Mouse (Mus musculus) layer of hippocampus, adult 9-10 months (tissue): ENCODE results near the gene Gm13124.
"Not testable (repeated sequence)": the region's sequence is repeated elsewhere in the genome, so short reads cannot be mapped to it uniquely, and the experiment has no call there.

Source experiments
- DNase-seq: peaks from one replicate; pipeline ENCODE4 v3.0.0; 2022; ENCODE audit warnings: low spot score

Gm13124 gene

DNA sequence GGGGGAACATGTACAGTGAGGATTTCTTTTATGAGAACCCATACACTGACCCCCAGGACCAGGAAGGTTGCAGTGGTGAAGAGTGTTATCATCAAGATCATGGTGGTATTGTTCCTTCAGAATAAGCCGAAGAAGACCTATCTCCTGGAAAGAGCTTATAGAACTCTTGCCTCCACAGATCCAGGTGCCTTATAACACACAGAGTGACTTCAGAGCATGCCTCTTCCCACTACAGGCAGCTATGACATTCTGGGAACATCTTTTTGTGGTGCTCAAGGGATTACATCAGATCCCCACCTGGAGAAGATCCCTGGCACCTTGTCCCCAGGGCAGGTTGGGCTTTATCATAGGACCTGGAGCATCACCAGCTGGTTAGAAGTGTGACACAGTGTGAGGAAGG is at the start of gene Gm13124:
Gene Gm13124, minus strand, starts transcription at position 101 of the 400 bp plus-strand sequence.
- DNase-seq: no peak

DNA sequence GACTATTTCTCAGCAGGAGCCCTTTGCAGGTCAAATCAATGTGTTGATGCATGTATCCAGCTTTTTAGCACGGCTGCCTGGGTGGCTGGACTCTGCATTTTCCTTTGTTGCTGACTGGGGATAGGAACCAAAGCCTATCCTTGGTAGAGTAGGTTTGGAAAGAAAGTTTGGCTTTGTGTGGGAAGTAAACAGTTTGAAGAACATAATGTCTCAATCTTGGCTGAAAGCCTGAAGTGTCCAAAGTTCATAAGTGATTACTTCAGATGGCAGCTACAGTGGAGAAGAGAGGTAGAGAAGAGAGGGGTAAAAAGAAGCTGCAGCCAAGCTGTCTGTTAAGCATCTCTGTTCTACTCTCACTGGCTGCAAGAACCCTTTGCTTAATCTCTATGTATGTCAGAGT is 49.7 kb upstream of the Gm13124 start:
- DNase-seq: no peak

DNA sequence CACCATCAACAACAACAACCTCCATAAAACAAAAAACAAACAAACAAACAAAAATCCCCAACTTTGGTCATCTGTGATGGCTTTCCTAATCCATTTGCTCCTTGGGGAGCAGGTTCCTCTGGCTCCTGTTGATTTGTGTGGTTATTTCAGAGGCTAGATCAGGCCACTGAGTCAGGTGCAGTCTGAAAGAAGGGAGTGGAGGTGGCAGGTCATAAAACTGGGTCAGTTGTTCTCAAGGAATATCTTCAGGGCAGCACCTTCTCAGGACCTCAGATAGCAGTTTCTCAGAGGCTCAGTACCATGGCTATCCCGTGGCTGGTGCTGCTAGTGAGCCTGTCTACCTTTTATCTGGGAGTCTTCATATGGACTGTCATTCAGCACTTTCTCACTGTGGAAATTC is 48.5 kb upstream of the Gm13124 start, which contains the start of gene Aadacl4:
Gene Aadacl4, plus strand, starts transcription at position 301 of the 400 bp plus-strand sequence.
- DNase-seq: no peak

DNA sequence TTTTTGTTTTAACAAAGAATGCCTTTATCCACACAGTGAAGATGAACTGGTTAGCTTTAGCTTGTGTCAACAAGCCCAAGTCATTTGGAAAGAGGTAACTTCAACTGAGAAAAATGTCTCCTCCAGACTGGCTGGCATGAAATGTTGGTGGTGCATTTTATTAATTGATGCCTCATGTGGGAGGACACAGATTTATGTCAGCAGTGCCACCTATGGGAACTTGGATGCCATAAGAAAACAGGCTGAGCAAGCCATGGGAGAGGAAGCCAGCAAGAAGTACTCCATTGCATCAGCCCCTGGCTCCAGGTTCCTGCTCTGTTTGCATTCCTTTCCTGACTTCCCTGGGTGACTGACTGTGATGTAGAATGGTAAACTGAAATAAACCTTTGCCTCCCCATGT is 27.9 kb upstream of the Gm13124 start:
- no peak for DNase-seq

DNA sequence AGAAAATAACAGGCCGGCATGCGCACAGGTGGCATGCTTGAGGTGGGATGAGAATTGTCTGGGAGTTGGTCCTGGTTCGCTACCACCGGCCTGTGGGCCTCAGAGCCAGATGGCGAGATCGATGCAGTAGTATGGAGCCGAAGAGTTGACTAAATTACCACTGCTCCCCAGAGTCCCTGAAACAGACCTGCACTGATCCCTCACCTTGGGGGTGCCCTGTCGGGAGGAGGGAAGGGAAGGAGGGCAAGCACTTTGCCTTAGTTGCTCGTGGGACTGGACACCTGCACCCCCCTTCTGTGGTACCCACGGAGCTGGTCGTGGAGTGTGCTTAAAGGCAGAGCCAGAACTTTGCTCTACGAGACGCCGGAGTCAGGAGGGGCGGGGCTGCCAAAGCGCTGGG is 21.3 kb upstream of the Gm13124 start:
- DNase-seq: not testable (repeated sequence)

DNA sequence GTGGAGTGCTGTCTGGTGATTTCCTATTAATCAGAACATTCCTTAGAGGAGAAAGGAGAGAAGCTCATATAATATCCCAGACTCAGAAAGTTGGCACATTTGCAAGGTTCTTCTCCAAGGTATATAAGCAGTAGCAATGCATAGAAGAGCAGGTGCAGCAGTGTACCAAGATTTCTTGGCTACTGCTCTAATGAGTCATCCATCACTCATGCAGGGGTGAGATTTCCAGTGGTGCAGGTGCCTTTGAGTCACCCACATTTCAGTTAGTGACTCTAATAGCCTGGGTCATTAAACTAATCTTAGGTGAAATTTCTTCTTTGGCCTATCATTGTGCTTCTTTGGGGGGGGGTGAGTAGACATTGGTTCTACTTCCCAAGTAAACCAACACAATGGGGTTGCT is 2.8 kb upstream of the Gm13124 start:
- DNase-seq: no peak

DNA sequence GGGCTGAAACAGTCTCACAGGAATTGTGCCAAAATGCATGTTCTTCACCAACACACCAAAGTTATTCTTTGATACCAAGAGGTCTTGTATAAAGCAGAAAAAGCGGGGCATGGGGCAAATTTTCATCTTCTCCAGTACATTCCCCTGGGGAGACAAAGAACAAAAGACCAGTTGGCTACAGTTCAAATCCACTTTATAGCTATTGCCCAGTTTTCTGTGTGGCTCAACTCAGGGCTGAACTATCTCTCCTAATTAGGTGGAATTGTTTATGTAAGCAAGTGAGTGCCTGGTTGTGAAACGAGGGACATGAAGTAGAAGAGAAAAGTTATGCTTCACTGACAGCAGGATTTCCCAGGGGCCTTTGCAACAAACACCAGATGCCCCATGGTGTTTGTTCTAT is 3.7 kb downstream of the Gm13124 start:
- DNase-seq: no peak

DNA sequence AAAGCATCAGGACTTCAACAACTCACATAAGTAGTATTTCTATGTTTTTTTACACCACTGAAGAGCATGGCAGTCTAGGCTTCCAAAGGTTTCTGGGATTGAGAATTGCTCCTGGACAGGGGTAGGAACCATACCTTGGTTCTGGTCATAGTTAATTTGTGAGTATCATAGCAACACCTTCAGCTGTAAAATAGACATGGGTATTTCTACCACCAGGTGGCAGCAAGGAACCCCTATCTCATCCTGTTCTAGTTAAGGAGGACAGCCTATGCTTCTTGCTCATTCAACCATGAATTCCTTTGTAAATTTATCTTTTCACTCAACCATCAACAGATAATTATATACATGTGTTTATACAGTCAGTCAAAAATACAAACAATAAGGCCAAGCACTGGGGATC is 5.1 kb downstream of the Gm13124 start:
- DNase-seq: no peak

DNA sequence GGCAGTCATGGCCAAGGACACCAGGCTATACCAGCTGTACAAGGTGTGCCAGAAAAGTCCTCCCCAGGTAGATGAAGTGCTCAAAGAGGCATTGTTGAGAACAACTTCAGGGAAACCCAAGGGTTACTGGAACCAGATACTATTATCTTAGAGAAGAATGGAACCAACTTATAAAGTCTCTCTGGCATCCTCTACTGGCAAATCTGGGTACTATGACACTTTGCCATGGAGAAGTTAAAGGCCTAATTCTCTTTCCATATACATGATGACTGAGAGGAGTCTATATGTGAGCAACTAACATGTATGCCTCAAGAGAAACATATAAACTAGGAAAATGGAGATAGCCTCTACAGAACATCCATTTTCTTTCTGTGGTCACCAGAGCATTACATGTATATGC is 13.8 kb downstream of the Gm13124 start:
- DNase-seq: no peak

DNA sequence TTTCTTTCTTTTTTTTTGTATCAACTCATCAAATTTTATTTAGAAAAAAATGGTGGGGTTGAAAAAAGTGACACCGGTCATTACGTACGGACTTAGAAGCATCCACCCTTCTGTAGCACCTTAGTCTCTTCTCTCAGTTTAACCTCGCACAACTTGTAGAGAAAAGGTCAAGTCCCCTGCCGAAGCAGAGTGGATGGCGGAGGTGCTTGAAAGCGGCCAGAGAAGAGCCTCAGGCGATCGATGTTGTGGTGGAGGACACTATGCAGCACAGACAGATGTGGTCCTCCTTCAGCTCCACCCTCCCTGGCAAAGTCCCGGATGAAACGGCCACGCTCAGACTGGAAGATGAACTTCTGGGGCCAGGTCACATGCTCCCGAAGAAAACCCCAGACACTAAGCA is 19.6 kb downstream of the Gm13124 start:
- DNase-seq: not testable (repeated sequence)

DNA sequence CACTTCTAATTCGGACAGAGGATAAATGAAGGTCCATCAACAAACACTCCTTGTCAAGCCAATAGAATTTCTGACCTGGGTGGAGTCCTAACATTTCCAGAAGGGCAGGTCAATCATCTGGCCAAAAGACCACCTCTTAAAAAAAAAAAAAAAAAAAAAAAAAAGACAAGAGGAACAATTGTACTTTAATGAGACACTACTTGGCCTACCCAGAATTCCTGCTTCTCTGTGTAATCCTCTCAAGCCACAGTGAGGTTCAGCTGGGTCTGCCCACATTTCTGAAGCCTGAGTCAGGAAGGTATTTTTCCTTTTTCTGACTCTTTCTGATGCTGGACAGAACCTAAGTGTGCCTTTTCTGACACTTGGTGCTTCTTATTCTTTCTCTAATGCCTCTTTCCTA is 20.2 kb downstream of the Gm13124 start:
- no peak for DNase-seq

DNA sequence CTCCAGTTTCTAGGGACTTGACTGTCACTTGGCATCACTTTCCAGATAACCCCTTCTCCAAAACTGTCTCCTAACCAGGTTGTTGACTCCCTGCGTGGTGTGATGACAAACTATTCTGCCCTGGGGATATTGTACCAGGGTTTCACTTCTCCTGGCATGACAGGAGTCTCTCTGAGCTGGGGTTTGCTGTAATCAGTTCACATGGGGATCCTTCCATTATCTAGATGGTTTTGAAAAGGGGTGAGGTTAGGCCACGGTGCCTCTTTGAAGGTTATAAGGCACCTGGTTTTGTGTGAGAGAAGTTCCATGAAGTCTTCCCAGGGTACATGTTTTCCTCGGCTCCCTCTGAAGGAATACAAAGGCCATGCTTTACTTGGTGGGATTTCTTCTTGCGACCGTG is 45.4 kb downstream of the Gm13124 start, which contains the start of gene 9430007A20Rik:
Gene 9430007A20Rik, plus strand, starts transcription at position 301 of the 400 bp plus-strand sequence.
- no peak for DNase-seq

DNA sequence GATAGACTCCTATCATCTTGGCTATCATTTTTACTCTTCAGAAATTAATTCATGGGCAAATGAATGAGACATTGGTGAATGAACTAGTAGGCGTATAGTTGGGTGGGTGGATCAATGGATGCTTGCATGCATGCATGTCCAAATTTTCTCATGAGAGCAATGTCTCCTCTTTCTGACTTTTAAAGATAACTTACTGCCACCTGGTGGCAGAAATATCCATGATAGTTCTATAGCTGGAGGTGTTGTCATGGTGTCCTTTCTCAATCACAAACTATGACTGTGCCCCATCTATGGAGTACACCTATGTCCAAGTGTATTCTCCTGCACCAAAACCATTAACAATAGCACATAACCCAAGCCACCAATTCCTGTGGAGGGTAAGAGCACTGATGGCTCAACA is 58.4 kb downstream of the Gm13124 start:
- no peak for DNase-seq
